Mouse (Mus musculus) lung, postnatal 4 days (tissue): ENCODE results near the gene Cox6a2.
A peak's percentile ranks its signal among the peaks of the same experiment; 100 is the strongest.
"Not testable (repeated sequence)": the region's sequence is repeated elsewhere in the genome, so short reads cannot be mapped to it uniquely, and the experiment has no call there.

ENCODE experiments used
- DNase-seq, 2 experiments: peaks; one replicate each; pipeline ENCODE4 v3.0.0; 2021

The Cox6a2 gene

GRCm38 (mm10) chr7:128234796-128235195, 28.6 kb upstream of the Cox6a2 start:
- no peak for DNase-seq

GRCm38 (mm10) chr7:128231741-128232140, 25.6 kb upstream of the Cox6a2 start:
- DNase-seq, result no peak

GRCm38 (mm10) chr7:128220936-128221335, 14.7 kb upstream of the Cox6a2 start:
- DNase-seq, result no peak

- DNase-seq, result no peak
Observed at GRCm38 (mm10) chr7:128219952-128220351, 13.8 kb upstream of the Cox6a2 start.

GRCm38 (mm10) chr7:128209826-128210225, 3.6 kb upstream of the Cox6a2 start:
- DNase-seq, result no peak

GRCm38 (mm10) chr7:128208187-128208586, 2.0 kb upstream of the Cox6a2 start:
- peak in 1 of 2 experiments; percentile 71 for DNase-seq

- DNase-seq, result no peak
Observed at GRCm38 (mm10) chr7:128205695-128206094, 492 bp downstream of the Cox6a2 start.

- DNase-seq, result no peak
Observed at GRCm38 (mm10) chr7:128204179-128204578, 2.0 kb downstream of the Cox6a2 start.

GRCm38 (mm10) chr7:128203071-128203470, 3.1 kb downstream of the Cox6a2 start:
- DNase-seq, result no peak

- DNase-seq, result no peak
Observed at GRCm38 (mm10) chr7:128201607-128202006, 4.6 kb downstream of the Cox6a2 start.

- peak in 1 of 2 experiments; percentile 12 for DNase-seq
Observed at GRCm38 (mm10) chr7:128181691-128182090, 24.5 kb downstream of the Cox6a2 start.

GRCm38 (mm10) chr7:128180546-128180945, 25.6 kb downstream of the Cox6a2 start:
- no peak for DNase-seq

GRCm38 (mm10) chr7:128180126-128180525, 26.1 kb downstream of the Cox6a2 start:
- DNase-seq, result peak; percentile 35 to 39

- peak in 1 of 2 experiments; percentile 28 for DNase-seq
Observed at GRCm38 (mm10) chr7:128178385-128178784, 27.8 kb downstream of the Cox6a2 start.

- no peak for DNase-seq
Observed at GRCm38 (mm10) chr7:128169996-128170395, 36.2 kb downstream of the Cox6a2 start.

GRCm38 (mm10) chr7:128166391-128166790, 39.8 kb downstream of the Cox6a2 start:
- DNase-seq, result no peak

GRCm38 (mm10) chr7:128164001-128164400, 42.2 kb downstream of the Cox6a2 start:
- no peak for DNase-seq

GRCm38 (mm10) chr7:128158688-128159354, 47.4 kb downstream of the Cox6a2 start:
- not testable (repeated sequence) for DNase-seq
